Mouse (Mus musculus): Measurements from ENCODE around the gene Lmx1b.

The Lmx1b gene

DNA sequence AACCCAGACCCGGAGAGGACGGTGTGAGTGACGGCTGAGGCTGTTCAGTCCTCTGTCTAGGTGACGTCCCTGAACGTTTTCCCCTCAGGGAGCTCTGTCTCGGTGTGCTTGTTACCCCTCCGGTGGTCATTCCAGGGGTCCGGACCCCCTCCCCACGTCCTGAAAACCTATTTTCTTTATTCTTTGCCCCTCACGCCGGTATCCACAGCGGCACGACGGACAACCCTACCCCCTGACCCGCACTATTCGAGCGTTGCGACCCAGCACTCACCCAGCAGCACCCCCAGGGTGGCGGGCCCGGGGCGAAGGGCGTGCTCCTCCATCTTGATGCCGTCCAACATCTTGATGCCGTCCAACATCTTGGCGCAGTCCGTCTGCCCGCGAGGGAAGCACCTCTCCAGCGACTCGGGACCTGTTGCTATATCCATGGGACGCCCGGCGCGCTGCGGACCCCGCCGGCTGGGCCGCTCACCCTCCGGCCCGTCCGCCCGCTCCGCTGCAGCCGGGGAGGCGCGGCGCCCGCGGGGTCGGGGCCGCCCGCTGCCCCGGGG, at the start of gene Lmx1b:
Lmx1b (minus strand) TSS at position 341 of the 551 bp plus-strand sequence.
- DNase-seq = no peak

DNA sequence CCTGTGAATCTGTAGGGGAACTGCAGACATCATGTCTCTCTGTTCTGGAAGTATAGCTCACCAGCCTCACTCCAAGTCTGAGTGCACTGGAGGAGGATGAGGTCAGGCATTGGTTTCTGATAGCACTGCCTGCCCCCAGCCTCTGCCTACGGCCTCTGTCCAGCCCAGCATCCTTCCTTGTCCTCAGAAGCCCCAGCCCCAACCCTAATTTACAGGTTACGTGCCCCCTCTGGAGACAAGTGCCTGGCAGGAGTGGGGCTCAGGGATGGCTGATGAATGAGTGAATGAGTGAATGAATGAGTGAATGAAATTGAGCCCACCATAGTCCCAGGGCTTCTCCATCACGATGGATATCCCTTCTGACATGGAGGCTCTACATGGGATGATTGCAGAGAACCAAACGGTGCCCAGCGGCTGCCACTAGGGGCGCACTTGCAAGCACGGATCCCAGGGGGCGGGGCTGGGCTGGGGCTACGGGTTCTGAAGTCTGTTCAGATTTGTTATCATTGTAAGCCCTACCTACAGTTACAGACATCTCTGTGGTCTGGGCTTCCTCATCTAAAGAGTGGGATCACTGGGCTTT, 49.7 kb upstream of the Lmx1b start:
- peak in 1 of 2 experiments; percentile 13 for DNase-seq

DNA sequence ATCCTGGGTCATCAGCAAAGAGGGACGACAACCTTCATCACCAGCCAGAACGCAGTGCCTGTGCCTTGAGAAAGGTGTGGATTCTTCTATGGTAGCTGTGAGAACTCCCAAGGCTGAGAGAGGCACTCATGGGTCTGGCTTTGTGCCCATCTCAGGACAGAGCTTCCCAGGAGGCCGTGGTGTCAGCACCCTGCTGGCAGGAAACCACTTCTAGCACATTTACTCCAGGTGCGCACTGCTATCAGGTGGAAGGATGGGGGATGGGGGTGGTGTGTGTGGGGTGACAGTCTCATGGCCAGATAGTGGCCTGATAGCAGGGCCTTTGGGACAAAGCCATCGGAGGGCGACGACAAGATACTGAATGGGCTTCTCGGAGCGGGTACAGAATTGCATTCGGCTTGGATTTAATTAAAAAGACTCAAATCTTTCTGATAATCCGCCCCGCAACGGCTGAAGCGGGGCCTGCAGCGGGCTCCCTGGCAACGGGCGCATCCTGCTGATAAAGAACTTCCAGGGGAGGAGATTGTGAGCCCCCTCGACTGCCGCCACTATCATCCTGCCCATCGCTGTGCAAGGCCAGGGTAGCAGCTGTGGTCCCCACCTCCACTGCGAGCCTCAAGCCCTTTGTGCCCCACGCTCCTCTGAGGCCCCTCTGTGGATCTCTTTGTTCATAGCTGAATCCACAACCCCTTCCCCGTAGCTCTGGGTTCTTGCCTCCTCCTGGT, 49.0 kb upstream of the Lmx1b start:
- no peak for DNase-seq

DNA sequence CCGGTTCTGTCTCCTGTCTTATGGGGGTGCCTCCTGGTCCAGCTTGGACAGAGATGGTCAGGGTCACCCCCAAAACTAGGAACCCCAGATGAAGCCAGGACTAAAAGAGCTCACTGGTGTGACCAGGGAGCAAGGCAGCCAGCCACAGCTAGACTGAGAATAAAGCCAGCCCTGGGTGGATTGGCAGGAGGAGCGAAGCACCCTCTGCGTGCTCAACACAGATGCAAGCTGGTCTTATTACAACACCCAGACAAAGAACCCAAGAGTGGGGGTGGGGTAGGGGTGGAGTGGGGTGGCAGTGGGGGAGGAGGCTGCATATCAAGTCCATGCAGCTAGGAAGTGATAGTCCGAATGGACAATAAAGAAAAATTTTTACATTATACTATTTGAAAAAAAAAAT, 43.3 kb upstream of the Lmx1b start:
- DNase-seq = no peak

DNA sequence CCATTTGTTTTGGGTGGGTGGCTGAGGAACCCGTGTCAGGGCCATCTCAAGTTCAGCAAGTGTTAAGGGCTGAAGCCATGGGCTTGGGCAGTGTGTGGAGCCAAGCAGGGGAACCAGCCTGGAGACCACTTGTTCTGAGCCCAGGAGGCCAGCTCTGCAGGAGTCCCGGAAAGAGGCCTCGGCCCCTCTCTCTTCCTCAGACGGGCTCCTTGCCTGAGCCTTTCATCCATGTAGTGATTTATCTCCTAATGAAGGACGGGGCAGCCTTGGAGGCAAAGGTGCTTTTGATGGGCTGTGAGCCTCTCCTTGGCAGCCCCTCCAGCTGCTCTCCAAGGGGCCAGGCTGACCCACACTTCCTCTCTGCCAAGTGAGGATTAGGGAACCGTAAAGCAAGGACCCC, 42.8 kb upstream of the Lmx1b start:
- DNase-seq = no peak

DNA sequence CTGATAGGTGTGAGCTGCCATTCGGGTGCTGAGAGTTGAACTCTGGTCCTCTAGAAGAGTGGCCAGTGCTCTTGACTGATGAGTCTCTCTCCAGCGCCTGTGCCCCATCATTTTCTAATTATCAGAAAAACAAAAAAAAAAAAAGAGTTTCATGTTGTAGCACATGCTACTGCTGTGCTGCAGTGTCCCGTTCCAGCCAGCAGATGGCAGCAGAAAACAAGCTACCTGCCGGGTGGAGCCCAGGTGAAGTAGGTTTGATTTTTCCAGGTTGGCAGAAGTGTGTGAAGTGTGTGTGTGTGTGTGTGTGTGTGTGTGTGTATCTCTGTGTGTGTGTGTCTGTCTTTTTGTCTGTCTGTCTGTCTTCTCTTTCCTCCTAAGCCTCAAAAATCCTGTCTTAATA, 41.9 kb upstream of the Lmx1b start:
- peak; percentile 72 for DNase-seq

DNA sequence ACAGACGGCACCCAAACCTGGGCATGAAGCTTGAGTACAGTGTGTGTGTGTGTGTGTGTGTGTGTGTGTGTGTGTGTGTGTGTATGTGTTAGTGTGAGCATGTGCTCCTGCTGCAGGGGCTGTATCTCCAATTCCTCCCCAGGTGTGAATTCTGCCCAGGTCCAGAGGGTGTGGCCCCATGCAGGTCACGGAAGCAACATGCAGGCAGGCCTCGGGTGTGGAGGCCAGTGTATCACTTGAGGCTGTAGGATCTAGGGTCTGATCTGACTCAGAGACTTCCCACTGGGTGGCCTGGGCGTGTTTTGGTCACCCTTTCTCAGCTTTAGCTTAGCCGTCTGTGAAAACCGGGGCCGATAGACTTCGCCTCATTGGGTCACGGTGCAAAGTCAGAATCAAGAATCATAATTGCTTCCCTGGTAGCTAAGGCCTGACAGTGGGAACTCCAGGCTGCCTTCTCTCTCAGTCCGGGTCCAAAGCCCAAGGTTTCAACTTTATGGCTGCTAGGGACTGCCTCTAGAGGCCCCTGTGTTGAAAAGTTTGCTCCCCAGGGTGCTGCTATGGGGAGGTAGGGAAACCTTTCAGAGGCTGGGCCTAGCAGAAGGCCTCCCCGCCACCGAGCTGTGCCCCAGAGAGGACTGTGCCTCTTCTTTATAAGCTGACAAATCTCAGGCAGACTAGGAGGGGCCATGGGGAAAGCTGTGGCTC, 38.8 kb upstream of the Lmx1b start:
- no peak for DNase-seq

DNA sequence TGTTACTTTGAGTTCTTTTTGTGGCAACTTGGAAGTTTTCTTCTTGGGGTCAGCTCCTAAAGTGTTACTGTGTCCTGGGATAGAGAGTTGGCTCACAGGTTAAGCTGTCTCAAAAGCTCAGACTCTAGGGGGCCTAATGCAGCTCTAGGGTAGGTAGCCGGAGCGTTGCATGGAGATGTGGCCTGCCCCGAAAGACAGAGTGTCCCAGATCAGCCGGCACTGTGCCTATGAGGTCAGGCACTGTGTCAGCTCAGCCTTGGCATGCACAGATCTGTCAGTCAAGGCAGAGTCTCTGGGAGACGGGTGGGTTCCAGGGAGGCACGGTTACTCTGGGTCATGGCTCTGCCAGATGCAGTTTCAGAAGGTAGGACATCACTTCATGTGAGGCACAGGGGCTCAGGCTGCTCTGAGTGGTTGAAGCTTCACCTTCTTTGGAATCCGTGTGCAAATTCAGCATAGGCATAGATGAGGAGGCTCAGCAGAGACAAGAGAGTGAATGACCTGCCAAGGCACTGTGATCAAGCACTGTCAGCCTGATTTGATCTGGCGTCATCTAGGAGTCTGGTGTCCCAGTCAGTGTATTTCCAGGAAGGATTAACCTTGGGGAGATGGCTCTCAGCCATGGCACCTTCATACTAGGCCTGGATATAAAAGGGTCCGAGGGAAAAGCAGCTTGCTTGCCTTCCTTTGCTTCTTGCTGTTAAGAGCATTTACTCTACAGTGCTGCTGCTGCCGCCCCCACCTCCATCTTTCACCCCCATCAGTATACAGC, 32.6 kb upstream of the Lmx1b start:
- DNase-seq = no peak

DNA sequence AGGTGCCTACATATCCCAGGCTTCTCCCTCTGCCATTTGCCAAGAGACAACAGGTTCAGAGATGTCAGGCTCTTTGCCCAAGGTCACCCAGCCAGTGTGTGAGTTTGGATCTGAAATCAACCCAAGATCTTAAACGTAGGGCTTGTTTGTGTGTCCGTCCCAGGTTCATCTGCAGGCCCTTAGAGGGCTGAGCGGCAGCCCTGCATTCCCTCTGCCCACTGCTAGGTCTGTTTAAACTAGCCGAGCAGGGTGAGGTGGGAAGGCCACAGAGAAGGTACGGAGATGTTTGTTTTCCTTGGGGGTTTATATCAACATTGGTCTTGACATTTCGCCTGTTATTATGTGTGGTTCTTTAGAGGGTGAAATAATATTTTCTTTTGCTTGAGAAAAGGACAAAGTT, 28.4 kb upstream of the Lmx1b start:
- no peak for DNase-seq

DNA sequence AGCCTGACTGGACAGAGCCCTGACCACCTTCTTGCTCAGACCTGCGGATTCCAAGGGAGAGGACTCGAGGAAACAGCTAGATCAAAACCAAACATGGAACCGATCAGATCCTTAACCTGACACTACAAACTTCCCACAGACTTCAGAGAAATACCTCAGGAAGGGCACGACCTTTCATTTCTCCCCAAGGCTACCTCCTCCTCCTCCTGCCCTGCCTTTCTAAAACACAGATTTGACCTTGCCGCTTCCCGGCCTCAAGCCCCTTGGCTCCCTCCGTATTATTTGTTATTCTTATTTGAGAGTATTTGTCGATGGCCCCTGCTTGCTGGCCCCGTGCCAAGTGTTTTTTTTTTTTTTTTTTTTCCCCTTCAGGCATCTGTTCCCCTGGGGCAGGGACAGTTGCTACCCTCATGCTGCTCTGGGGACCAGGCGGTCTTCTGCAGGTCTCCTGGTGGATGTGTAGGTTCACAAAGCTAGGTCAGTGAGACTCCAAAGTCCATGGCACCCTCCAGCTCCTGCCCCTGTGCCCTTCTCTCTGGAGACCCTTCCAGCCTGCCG, 26.2 kb upstream of the Lmx1b start:
- no peak for DNase-seq

DNA sequence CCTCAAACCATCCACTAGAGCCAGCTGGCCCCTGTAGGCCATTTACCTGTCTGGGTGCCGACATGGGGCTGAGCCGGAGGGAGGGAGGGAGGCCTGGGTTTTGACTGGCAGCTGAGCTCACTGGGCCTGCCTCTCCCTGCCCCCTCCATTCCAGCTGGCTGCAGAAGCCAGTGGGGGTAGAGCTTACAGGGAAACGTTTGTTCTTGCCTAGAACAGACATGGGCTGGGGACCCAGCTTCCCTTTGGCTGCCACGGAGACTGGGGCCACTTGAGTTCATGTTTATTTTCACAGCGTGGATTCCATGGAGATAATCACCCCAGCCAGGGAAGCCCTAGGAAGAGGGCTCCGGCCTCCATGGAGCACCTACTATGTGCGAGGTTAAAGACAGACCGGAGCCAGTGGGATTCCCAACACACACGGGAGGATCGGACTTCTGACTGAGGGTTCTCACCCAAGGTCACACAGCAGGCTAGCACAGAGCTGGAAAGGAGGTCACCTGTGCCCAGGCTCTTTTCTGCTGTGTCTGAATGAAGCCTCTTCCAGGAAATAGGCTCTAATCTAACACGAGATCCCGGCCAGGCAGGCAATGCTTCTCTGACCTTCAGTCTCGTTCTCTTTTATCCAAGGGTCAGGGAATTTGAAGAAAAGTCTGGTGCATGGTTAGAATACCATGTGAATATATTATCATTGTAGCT, 25.2 kb upstream of the Lmx1b start:
- DNase-seq = no peak

DNA sequence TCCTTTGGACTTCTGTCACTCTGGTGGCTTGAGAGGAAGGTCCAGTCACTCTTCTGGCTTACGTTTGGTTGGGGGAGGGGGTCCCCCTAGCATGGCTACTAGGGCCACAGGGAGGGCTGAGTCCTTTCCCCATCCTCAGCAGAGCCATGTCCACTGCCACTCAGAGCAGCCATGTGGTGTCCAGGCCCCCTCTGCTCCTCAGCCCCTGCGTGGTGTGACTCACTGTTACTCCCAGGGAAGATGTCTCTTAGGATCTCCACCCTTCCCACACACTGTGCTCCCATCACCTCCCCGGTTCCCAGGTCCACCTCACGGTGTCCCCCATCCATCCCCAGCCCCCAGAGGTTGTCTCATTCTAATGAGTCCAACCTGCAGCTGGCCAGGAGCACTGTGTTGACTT, 24.4 kb upstream of the Lmx1b start:
- no peak for DNase-seq

DNA sequence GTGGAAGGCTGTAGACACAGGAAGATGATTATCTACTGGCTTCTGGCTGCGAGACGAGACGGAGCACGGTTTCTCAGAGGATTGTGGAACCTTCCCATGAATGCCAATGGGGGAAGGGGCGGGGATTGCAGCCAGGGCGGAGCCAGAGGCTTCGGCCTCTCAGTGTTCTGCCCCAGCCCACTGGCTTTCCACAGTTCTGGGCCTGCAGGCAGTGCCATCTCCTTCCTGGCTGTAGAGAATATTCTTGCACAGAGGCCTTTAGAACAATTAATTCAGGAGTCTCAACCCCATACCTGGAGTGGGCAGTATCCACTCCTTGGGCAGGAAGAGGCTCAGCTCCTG, 18.9 kb upstream of the Lmx1b start:
- DNase-seq = no peak

DNA sequence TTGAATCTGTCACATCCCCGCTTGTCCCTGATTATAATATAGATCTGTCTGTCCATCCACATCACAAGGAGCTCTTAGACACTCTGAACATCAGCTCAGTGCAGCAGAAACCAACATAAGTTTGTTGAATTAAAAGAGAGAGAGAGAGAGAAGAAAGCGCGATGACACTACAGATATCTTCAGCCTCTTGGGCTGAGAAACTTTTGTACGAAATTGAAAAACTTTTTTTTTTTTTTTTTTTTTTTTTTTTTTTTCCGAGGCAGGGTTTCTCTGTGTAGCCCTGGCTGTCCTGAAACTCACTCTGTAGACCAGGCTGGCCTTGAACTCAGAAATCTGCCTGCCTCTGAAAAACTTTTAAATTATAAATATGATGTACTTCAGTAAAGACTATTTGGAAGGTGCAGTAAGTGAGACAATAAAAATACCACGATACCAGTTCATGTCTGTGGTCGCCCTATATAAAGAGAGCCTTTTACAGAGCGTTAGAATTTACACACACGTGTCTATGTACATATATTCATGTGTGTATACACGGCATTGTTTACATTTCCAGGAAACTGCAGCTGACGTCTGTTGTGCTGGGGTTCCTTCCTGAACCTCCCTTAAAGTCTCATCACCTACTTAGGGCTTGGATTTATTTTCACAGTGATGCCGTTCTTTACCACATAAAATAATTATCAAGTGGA, 18.4 kb upstream of the Lmx1b start:
- DNase-seq = no peak

DNA sequence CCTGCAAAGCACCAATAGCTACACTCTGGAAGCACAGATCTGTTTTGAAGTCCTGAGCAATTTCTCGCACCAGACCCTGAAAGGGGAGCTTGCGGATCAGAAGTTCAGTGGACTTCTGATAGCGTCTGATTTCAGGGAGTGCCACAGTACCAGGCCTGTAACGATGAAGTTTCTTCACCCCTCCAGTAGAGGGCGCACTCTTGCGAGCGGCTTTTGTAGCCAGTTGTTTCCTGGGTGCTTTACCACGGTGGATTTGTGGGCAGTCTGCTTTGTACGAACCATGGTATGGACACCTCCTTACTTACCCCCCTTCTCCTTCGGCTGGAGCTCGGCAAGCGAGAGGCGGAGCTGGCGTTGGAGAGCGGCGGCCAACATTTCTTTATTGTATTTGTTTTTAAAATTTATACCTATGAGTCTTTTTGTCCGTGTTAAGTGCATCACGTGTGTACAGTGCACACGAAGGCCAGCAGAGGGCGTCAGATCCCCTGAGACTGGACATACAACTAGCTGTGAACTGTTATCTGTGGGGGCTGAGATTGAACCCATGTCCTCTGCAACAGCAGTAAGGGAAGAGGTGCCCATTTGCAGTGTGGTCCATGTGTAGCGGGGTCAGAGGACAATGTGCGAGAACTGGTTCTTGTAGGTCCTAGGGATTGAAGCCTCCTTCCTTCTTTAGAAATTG, 12.3 kb upstream of the Lmx1b start:
- no peak for DNase-seq

DNA sequence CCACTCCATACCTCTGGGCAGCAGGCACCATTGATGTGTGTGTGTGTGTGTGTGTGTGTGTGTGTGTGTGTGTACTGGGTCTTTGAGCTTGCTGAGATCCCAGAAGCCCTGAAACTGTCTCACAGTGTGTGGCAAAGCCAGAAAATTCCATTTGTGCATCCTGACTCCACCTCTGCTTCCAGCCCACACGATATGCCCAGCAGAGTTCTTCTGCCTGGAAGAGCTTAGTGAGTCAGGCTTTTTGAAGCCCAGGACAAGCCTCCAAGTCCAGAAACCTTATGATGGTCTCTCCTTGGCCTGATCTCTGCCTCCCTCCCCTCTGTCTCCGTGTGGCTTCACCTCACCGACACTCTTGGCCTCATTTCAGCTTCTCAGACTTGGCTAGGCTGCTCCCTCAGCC, 9.1 kb upstream of the Lmx1b start:
- DNase-seq = no peak

DNA sequence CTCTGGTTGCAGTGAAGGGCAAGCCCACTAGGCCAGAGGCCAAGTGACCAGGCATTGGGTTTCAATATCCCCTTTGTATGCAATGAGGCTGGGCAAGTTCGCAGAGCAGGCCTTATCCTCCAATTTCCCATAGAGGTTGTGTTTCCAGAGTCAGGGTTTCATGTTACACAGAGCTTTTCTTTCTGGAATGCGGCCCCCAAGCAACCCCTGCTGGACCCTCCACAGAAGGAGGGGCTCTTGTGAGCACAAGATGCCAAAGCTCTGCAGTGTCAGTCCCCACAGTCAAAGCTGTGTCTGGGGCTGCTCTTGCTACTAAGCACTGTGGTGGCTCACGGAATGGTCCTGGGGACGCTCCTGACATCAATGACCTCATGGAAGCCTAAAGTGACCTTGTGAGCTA, 8.6 kb upstream of the Lmx1b start:
- DNase-seq = no peak

DNA sequence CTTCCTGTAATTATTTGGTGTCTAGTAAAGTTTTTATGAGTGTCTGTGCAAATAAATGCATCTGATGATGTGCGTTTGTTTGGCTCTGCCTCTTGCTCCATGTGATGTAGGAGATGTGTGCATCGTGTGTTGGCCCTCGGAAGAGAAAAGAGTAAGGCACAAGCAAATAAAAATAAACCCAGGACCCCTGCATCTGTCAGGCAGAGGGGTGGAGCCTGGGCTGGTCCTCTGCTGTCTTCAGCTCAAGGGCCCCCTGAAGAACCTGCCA, 5.9 kb upstream of the Lmx1b start:
- DNase-seq = no peak

DNA sequence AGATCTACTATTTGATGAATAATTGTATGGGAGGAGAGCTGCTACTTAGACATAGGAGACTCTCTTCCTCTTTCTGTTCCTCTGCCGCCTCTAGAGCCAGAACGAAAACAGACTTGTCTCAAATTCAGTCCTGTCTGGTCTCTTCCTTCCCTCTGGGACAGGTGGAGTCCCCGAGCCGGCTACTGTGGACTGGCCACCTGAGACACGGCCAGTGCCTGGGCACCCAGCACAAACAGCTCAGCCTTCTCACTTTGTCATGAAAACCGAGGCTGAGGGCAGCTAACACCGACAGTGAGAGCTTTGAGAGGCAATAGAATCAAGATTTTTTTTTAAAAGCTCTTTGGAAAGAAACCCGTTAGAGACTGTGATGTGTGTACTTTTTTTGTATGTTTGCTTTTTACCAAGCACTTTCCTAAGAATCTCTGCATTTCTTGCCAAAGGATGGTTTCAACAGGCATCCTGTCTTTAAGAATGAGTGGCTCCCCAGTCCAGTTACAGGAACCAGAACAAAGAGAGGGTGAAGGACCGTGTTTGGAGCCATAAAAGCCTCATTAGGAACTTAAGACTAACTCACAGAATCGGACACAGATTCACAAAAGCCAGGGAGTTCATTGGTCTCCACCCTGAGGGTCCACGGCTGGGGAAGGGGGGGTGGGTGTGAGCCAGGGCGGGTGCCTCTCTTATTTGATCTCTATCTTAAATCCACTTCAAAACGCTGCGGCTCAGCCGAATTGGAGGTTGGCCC, 5.4 kb upstream of the Lmx1b start:
- DNase-seq = no peak
